Mouse (Mus musculus) G1E (cell line): ENCODE measurements at regions not wholly inside any gene's neighbourhood (a gene's known extent, or its start where the extent isn't known, plus 50 kb on each side); places are given as distances from the start of the nearest gene placed in this dataset.

Experiments used
- CTCF ChIP-seq: IDR thresholded peaks from 2 replicates; pipeline ENCODE4 v1.5.1; 2012; ENCODE audit warnings: low read depth, low read length, inconsistent platforms, mixed read lengths
- POLR2AphosphoS5 ChIP-seq: IDR thresholded peaks from 2 replicates; pipeline ENCODE4 v1.6.1; 2012; ENCODE audit warnings: low read depth, low read length, inconsistent platforms; ENCODE audit not compliant: insufficient replicate concordance
- TAL1 ChIP-seq: conservative IDR thresholded peaks from 2 replicates; pipeline ENCODE4 v1.6.1; 2012; ENCODE audit warnings: low read depth, low read length, inconsistent platforms, mixed read lengths

- TF ChIP-seq CTCF (no peak), POLR2AphosphoS5 (no peak), TAL1 (no peak)
These were observed 482.7 kb upstream of the Smim15 start for GRCm38 (mm10) chr13:107561529-107561928.
